In genomic region chr14:48907403-48907973, GRCm38 (mm10) we compare ENCODE assay signal across 15 mouse cellular contexts.
A peak's percentile ranks its signal among the peaks of the same experiment; 100 is the strongest.
DNase-seq lines count a peak whose midpoint lies in the region; ATAC-seq lines count a peak whose summit lies in the region.
"Had no signal": no experiment of that assay in that cellular context is flagged by ENCODE, and none has a peak within 500 bp of the region (broad histone marks: within the 10 kb centered on the region; RNA-seq: fewer than 3 reads in every experiment).

No protein-coding gene starts in this region.

- 0 out of 2 replicates have a peak, but pooled peaks have one; percentile 30 for ATAC-seq in forebrain, embryonic 11.5 days (replicated peaks; ENCODE audit: low FRiP score)
- peak; percentile 41 for ATAC-seq in neural tube, embryonic 14.5 days (ENCODE audit: low read depth)
- ATAC-seq in forebrain, embryonic 16.5 days, result peak; percentile 75
- ATAC-seq in erythroid progenitor cell, adult 5-6 weeks (replicated peaks; ENCODE audit: low FRiP score, poor library complexity, severe bottlenecking), result no peak

- H3K9ac ChIP-seq in forebrain, embryonic 11.5 days (ENCODE audit: low read length), result no peak overlapping the region
- H3K9ac ChIP-seq in neural tube, embryonic 14.5 days (replicated peaks; ENCODE audit: low read depth, low read length), result no peak overlapping the region
- H3K9ac ChIP-seq in forebrain, embryonic 16.5 days (replicated peaks; ENCODE audit: low read depth, low read length), result no peak overlapping the region
- H3K9ac ChIP-seq: embryonic facial prominence, embryonic 15.5 days; limb, embryonic 12.5 days had no signal

- DNase-seq in forebrain, embryonic 11.5 days (ENCODE audit: low spot score), result no peak
- no peak for DNase-seq in forebrain, embryonic 10.5 days (ENCODE audit: extremely low spot score, low spot score)
- DNase-seq in neural tube, embryonic 10.5 days (ENCODE audit: extremely low spot score, low spot score), result no peak
- no peak for DNase-seq in urinary bladder, postnatal 4 days (ENCODE audit: low spot score in 2 of 2)
- no peak for DNase-seq in right cerebral cortex, postnatal 36 days (ENCODE audit: low spot score in 2 of 2)
- DNase-seq: heart, postnatal 4 days; lung, adult 18-20 months had no signal

- H3K4me3 ChIP-seq in forebrain, embryonic 11.5 days (ENCODE audit: low read depth, low read length), result no peak overlapping the region
- no peak overlapping the region for H3K4me3 ChIP-seq in forebrain, embryonic 10.5 days
- H3K4me3 ChIP-seq in neural tube, embryonic 14.5 days (ENCODE audit: low read depth, low read length), result no peak overlapping the region
- H3K4me3 ChIP-seq in forebrain, embryonic 16.5 days (replicated peaks; ENCODE audit: low read length), result no peak overlapping the region
- H3K4me3 ChIP-seq: embryonic facial prominence, embryonic 15.5 days; heart, embryonic 10.5 days; limb, embryonic 12.5 days; myocyte had no signal

- H3K4me1 ChIP-seq in forebrain, embryonic 11.5 days (replicated peaks; ENCODE audit: control insufficient read depth, insufficient read depth, low read length), result 0 out of 2 replicates have a peak, but pooled peaks cover 4% of the 10 kb centered on the region
- H3K4me1 ChIP-seq in forebrain, embryonic 10.5 days, result peaks cover 32% of the 10 kb centered on the region
- no peaks in the 10 kb centered on the region; the same call in 1 of the 2 replicates for H3K4me1 ChIP-seq in neural tube, embryonic 14.5 days (ENCODE audit: control insufficient read depth, insufficient read depth, low read length)
- H3K4me1 ChIP-seq in forebrain, embryonic 16.5 days (replicated peaks; ENCODE audit: control insufficient read depth, insufficient read depth, low read length), result peaks cover 29% of the 10 kb centered on the region
- H3K4me1 ChIP-seq: embryonic facial prominence, embryonic 15.5 days had no signal

- H3K4me2 ChIP-seq in forebrain, embryonic 11.5 days (ENCODE audit: low read depth, low read length, severe bottlenecking), result no peak overlapping the region
- H3K4me2 ChIP-seq in neural tube, embryonic 14.5 days (ENCODE audit: low read depth, low read length), result no peak overlapping the region
- peak overlapping the region; percentile 29; the same call in 1 of the 2 replicates for H3K4me2 ChIP-seq in forebrain, embryonic 16.5 days (ENCODE audit: low read length)
- H3K4me2 ChIP-seq: embryonic facial prominence, embryonic 15.5 days; limb, embryonic 12.5 days had no signal

- H3K36me3 ChIP-seq in forebrain, embryonic 11.5 days (ENCODE audit: control insufficient read depth, insufficient read depth, low read length), result no peaks in the 10 kb centered on the region
- no peaks in the 10 kb centered on the region for H3K36me3 ChIP-seq in forebrain, embryonic 10.5 days (replicated peaks)
- H3K36me3 ChIP-seq in neural tube, embryonic 14.5 days (ENCODE audit: control insufficient read depth, insufficient read depth, low read length), result no peaks in the 10 kb centered on the region
- H3K36me3 ChIP-seq in forebrain, embryonic 16.5 days (ENCODE audit: control insufficient read depth, insufficient read depth), result no peaks in the 10 kb centered on the region
- H3K36me3 ChIP-seq: embryonic facial prominence, embryonic 15.5 days; heart, embryonic 10.5 days; limb, embryonic 12.5 days had no signal

- no peak overlapping the region for H3K27ac ChIP-seq in forebrain, embryonic 11.5 days (ENCODE audit: low read depth, low read length)
- no peak overlapping the region for H3K27ac ChIP-seq in forebrain, embryonic 10.5 days
- H3K27ac ChIP-seq in neural tube, embryonic 14.5 days (ENCODE audit: low read depth, low read length), result no peak overlapping the region
- no peak overlapping the region for H3K27ac ChIP-seq in forebrain, embryonic 16.5 days (ENCODE audit: low read length)
- H3K27ac ChIP-seq: embryonic facial prominence, embryonic 15.5 days; heart, embryonic 10.5 days; limb, embryonic 12.5 days; macrophage had no signal

- H3K27me3 ChIP-seq in forebrain, embryonic 11.5 days (ENCODE audit: control insufficient read depth, insufficient read depth, low read length), result no peaks in the 10 kb centered on the region
- H3K27me3 ChIP-seq in forebrain, embryonic 10.5 days (ENCODE audit: poor library complexity, severe bottlenecking), result peaks cover 16% of the 10 kb centered on the region; the same call in 1 of the 2 replicates
- no peaks in the 10 kb centered on the region for H3K27me3 ChIP-seq in neural tube, embryonic 14.5 days (ENCODE audit: control insufficient read depth, insufficient read depth, low read length)
- H3K27me3 ChIP-seq in forebrain, embryonic 16.5 days (replicated peaks; ENCODE audit: control insufficient read depth, insufficient read depth, low read length), result no peaks in the 10 kb centered on the region
- H3K27me3 ChIP-seq: limb, embryonic 12.5 days had no signal

- no peaks in the 10 kb centered on the region for H3K9me3 ChIP-seq in forebrain, embryonic 11.5 days (ENCODE audit: control insufficient read depth, low read length)
- no peaks in the 10 kb centered on the region for H3K9me3 ChIP-seq in forebrain, embryonic 10.5 days
- no peaks in the 10 kb centered on the region for H3K9me3 ChIP-seq in neural tube, embryonic 14.5 days (ENCODE audit: control insufficient read depth, low read length)
- H3K9me3 ChIP-seq in forebrain, embryonic 16.5 days (ENCODE audit: control insufficient read depth, low read length), result no peaks in the 10 kb centered on the region
- H3K9me3 ChIP-seq: embryonic facial prominence, embryonic 15.5 days; heart, embryonic 10.5 days; limb, embryonic 12.5 days had no signal

- WGBS in forebrain, embryonic 11.5 days, result 75% methylated on average over 6 of the region's 6 CpGs
- WGBS in forebrain, embryonic 10.5 days, result 76% methylated on average over 6 of the region's 6 CpGs
- 64% methylated on average over 6 of the region's 6 CpGs for WGBS in neural tube, embryonic 14.5 days
- WGBS in forebrain, embryonic 16.5 days, result 25% methylated on average over 6 of the region's 6 CpGs
